Mouse (Mus musculus): ENCODE measurements around the gene Ccr1. TPM values are rescaled to one million over a fixed set of nuclear protein-coding genes. Genes with fewer than 3 reads are reported as not detected.
"Not testable (repeated sequence)": the region's sequence is repeated elsewhere in the genome, so short reads cannot be mapped to it uniquely, and the experiment has no call there.

Ccr1 gene
- polyA plus RNA-seq, 1 experiment from 2014 or later, result 3.3 TPM

GRCm38 (mm10) chr9:123925101-123925946, 43.2 kb downstream of the Ccr1 start:
- no peaks in the 10 kb centered on the region for H3K36me3 ChIP-seq (replicated peaks)
- peak overlapping the region; percentile 99 for H3K4me2 ChIP-seq
- peaks cover 63% of the 10 kb centered on the region for H3K4me1 ChIP-seq (replicated peaks)
- H3K4me3 ChIP-seq (replicated peaks), result peak overlapping the region; percentile 69
- peak overlapping the region; percentile 96 for H3K27ac ChIP-seq (replicated peaks)
- H3K9ac ChIP-seq, result peak overlapping the region; percentile 70
- peak; percentile 59 for ATAC-seq (ENCODE audit: insufficient read depth)
- no peaks in the 10 kb centered on the region; the same call in 1 of the 2 replicates for H3K9me3 ChIP-seq (replicated peaks)
- WGBS (ENCODE audit: insufficient replicate concordance), result 3% methylated on average over 44 of the region's 44 CpGs
- H3K27me3 ChIP-seq, result no peaks in the 10 kb centered on the region

GRCm38 (mm10) chr9:123924589-123925066, 43.9 kb downstream of the Ccr1 start:
- H3K9me3 ChIP-seq (replicated peaks), result no peaks in the 10 kb centered on the region; the same call in 1 of the 2 replicates
- peak overlapping the region; percentile 99 for H3K4me2 ChIP-seq
- H3K4me1 ChIP-seq (replicated peaks), result peaks cover 56% of the 10 kb centered on the region
- no peaks in the 10 kb centered on the region for H3K36me3 ChIP-seq (replicated peaks)
- peak overlapping the region; percentile 96 for H3K27ac ChIP-seq (replicated peaks)
- peak overlapping the region; percentile 69 for H3K4me3 ChIP-seq (replicated peaks)
- H3K27me3 ChIP-seq, result no peaks in the 10 kb centered on the region
- ATAC-seq (ENCODE audit: insufficient read depth), result peak; percentile 80
- peak overlapping the region; percentile 70 for H3K9ac ChIP-seq
- 1% methylated on average over 48 of the region's 49 CpGs for WGBS (ENCODE audit: insufficient replicate concordance)

GRCm38 (mm10) chr9:123924035-123924434, 44.5 kb downstream of the Ccr1 start:
- not testable (repeated sequence) for H3K36me3 ChIP-seq (replicated peaks); H3K27me3 ChIP-seq; H3K9me3 ChIP-seq (replicated peaks)
- peak overlapping the region; percentile 99 for H3K4me2 ChIP-seq
- peak overlapping the region; percentile 69 for H3K4me3 ChIP-seq (replicated peaks)
- under 1% methylated on average over 11 of the region's 11 CpGs for WGBS (ENCODE audit: insufficient replicate concordance)
- H3K9ac ChIP-seq, result peak overlapping the region; percentile 70
- H3K27ac ChIP-seq (replicated peaks), result peak overlapping the region; percentile 96
- peaks cover 52% of the 10 kb centered on the region for H3K4me1 ChIP-seq (replicated peaks)
- ATAC-seq (ENCODE audit: insufficient read depth), result peak; percentile 58

- ATAC-seq (ENCODE audit: insufficient read depth), result peak; percentile 22
- 0% methylated on average over 49 of the region's 53 CpGs for WGBS (ENCODE audit: insufficient replicate concordance)
Observed at GRCm38 (mm10) chr9:123923146-123923991, 45.1 kb downstream of the Ccr1 start.

More at GRCm38 (mm10) chr9:123923146-123923991, 45.1 kb downstream of the Ccr1 start:
- Histone ChIP-seq H3K36me3 (replicated peaks) (no peaks in the 10 kb centered on the region), H3K27me3 (no peaks in the 10 kb centered on the region), H3K27ac (replicated peaks) (peak overlapping the region; percentile 96), H3K9ac (peak overlapping the region; percentile 62), H3K4me1 (replicated peaks) (peaks cover 45% of the 10 kb centered on the region), H3K4me2 (peak overlapping the region; percentile 99), H3K4me3 (replicated peaks) (peak overlapping the region; percentile 69), H3K9me3 (replicated peaks) (no peaks in the 10 kb centered on the region; the same call in 1 of the 2 replicates)

Other genes with a start within 250 kb of the Ccr1 start
- gene Cxcr6, start 162.2 kb downstream of the Ccr1 start, polyA plus RNA-seq (2015; fragmentation: Nextera tagmentation; extraction: Ambion mirVana), result 0.08 and 0.22 TPM in 2 replicates
- 3.8 and 4.0 TPM in 2 replicates for gene Fyco1, start 116.8 kb downstream of the Ccr1 start, polyA plus RNA-seq (2015; fragmentation: Nextera tagmentation; extraction: Ambion mirVana)
- 0.03 TPM in 1 of 2 replicates, not detected in the other for gene Xcr1, start 106.7 kb downstream of the Ccr1 start, polyA plus RNA-seq (2015; fragmentation: Nextera tagmentation; extraction: Ambion mirVana)
- not detected in 2 replicates for gene Ccr1l1, start 9.7 kb upstream of the Ccr1 start, polyA plus RNA-seq (2015; fragmentation: Nextera tagmentation; extraction: Ambion mirVana)
- 0.16 and 0.18 TPM in 2 replicates for gene Ccr3, start 53.3 kb upstream of the Ccr1 start, polyA plus RNA-seq (2015; fragmentation: Nextera tagmentation; extraction: Ambion mirVana)
- gene Ccr2, start 133.3 kb upstream of the Ccr1 start, polyA plus RNA-seq (2015; fragmentation: Nextera tagmentation; extraction: Ambion mirVana), result 6.1 and 6.4 TPM in 2 replicates
- gene Ccr5, start 152.9 kb upstream of the Ccr1 start, polyA plus RNA-seq (2015; fragmentation: Nextera tagmentation; extraction: Ambion mirVana), result 0.99 and 1.9 TPM in 2 replicates

All from liver, embryonic 15.5 days (tissue).